Mouse (Mus musculus): ENCODE results near the gene Pdpn.

- no peak for TF ChIP-seq CTCF (IDR thresholded peaks at IDR 0.05; ENCODE audit: borderline replicate concordance, control insufficient read depth, extremely low read depth, insufficient read depth, low read length, poor library complexity)
- no peak for TF ChIP-seq POLR2A (IDR thresholded peaks at IDR 0.05; ENCODE audit: control insufficient read depth, extremely low read depth, insufficient read depth, low read length, poor library complexity)
Observed at GRCm38 (mm10) chr4:143298431-143299315, 691 bp downstream of the Pdpn start.
